In genomic region chr7:112868551-112869465, GRCm38 (mm10) we compare ENCODE assay signal across 8 mouse cellular contexts.
DNase-seq lines count a peak whose midpoint lies in the region; ATAC-seq lines count a peak whose summit lies in the region.

No protein-coding gene starts in this region.

- H3K27me3 ChIP-seq in heart, embryonic 12.5 days (replicated peaks), result no peaks in the 10 kb centered on the region
- H3K27me3 ChIP-seq in lung, embryonic 16.5 days (ENCODE audit: control insufficient read depth, insufficient read depth, low read depth, low read length), result no peaks in the 10 kb centered on the region
- H3K27me3 ChIP-seq in splenic B cell, adult 2 months (ENCODE audit: control insufficient read depth, insufficient read depth, low read length, poor library complexity, severe bottlenecking), result no peaks in the 10 kb centered on the region

- no peak overlapping the region for H3K9ac ChIP-seq in heart, embryonic 12.5 days
- no peak overlapping the region for H3K9ac ChIP-seq in lung, embryonic 16.5 days (ENCODE audit: low read length)

- H3K27ac ChIP-seq in heart, embryonic 12.5 days (ENCODE audit: poor library complexity, severe bottlenecking), result peak overlapping the region; percentile 20; the same call in 1 of the 2 replicates
- H3K27ac ChIP-seq in lung, embryonic 16.5 days (ENCODE audit: low read length), result peak overlapping the region; percentile 44

- intact Hi-C loops in heart, postnatal 25 days (cut with DNase I), result loop anchor here (1.0 to 5.0 kb wide), 4 partner anchors 187 to 470 kb away; no protein-coding TSS in a partner anchor

- no peak for ATAC-seq in heart, embryonic 12.5 days (ENCODE audit: insufficient number of reproducible peaks, low FRiP score)
- ATAC-seq in lung, embryonic 16.5 days (ENCODE audit: low read depth), result peak; percentile 32; the same call in 1 of the 2 replicates

- H3K4me1 ChIP-seq in heart, embryonic 12.5 days (replicated peaks), result peaks cover 53% of the 10 kb centered on the region
- H3K4me1 ChIP-seq in lung, embryonic 16.5 days (replicated peaks; ENCODE audit: control insufficient read depth, insufficient read depth, low read length), result peaks cover 8% of the 10 kb centered on the region

- DNase-seq in heart, adult 11 months, result peak; percentile 92
- no peak for DNase-seq in heart, postnatal 25 days (ENCODE audit: low spot score)
- DNase-seq in WW6 (ENCODE audit: low read depth, low spot score), result peak; percentile 40
- peak; percentile 86 for DNase-seq in embryo, embryonic 10.5 days (ENCODE audit: low spot score)
- DNase-seq in kidney, postnatal 10 days, result peak; percentile 84
- DNase-seq in splenic B cell, adult 2 months (ENCODE audit: low read depth, low spot score), result peak; percentile 51

- H3K9me3 ChIP-seq in heart, embryonic 12.5 days (replicated peaks), result no peaks in the 10 kb centered on the region
- no peaks in the 10 kb centered on the region for H3K9me3 ChIP-seq in lung, embryonic 16.5 days (ENCODE audit: control insufficient read depth, low read length)

- no peak overlapping the region for H3K4me3 ChIP-seq in heart, embryonic 12.5 days
- no peak overlapping the region for H3K4me3 ChIP-seq in lung, embryonic 16.5 days (ENCODE audit: low read length)

- peaks cover 46% of the 10 kb centered on the region for H3K36me3 ChIP-seq in heart, embryonic 12.5 days
- H3K36me3 ChIP-seq in lung, embryonic 16.5 days (ENCODE audit: control insufficient read depth, insufficient read depth, low read length), result peaks cover 3% of the 10 kb centered on the region; the same call in 1 of the 2 replicates
- H3K36me3 ChIP-seq in splenic B cell, adult 2 months (ENCODE audit: control insufficient read depth, insufficient read depth, low read length, poor library complexity, severe bottlenecking), result no peaks in the 10 kb centered on the region

- 53% methylated on average over 7 of the region's 8 CpGs for whole genome bisulfite sequencing in heart, embryonic 12.5 days
- 38% methylated on average over 8 of the region's 8 CpGs for WGBS in lung, embryonic 16.5 days

- H3K4me2 ChIP-seq in heart, embryonic 12.5 days, result no peak overlapping the region
- no peak overlapping the region for H3K4me2 ChIP-seq in lung, embryonic 16.5 days (ENCODE audit: low read depth, low read length)
